Mouse (Mus musculus): ENCODE measurements around the gene Arpc3. TPM values are rescaled to one million over a fixed set of nuclear protein-coding genes. Genes with fewer than 3 reads are reported as not detected.

Arpc3 gene
- polyA plus RNA-seq, 1 experiment from 2014 or later, result 54.1 TPM

DNA sequence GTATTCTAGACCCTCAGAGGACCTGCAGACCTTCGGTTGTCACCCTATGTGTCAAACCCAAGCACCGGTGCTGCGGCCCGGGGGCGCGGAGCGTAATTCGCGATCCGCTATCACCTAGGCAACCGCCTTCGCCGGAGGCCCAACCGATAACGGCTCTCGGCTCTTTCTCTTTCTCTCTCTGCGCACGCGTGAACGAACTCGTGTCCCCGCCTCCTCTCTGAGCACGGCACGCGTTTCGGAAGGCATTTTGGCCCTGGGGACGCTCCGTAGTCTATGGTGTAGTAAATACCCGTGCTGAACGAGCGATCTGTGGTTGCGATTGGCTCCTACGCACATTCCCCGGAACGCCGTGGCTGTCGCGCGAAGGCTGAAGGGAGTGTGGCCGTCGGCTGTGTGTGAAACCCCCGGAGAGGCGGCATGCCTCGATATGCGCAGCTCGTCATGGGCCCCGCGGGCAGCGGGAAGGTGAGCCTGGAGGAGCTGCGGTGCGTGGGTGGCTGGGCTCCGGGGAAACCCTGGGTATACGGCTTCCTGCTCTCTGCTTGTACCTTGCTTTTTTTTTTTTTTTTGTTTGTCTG lies 19.4 kb upstream of the Arpc3 start, which contains the start of gene Fam216a:
TSS of gene Fam216a (minus strand) at position 173 of the 578 bp plus-strand sequence.
- H3K9ac ChIP-seq (replicated peaks; ENCODE audit: low read length), result peak within 1 kb of the TSS; percentile 80
- peak within 1 kb of the TSS; percentile 76 for H3K4me2 ChIP-seq (ENCODE audit: low read depth, low read length)
- H3K27ac ChIP-seq (replicated peaks; ENCODE audit: low read depth, low read length), result peak within 1 kb of the TSS; percentile 97
- H3K27me3 ChIP-seq (ENCODE audit: control insufficient read depth, insufficient read depth, low read length), result no peaks in the 10 kb centered on the region
- peak within 1 kb of the TSS; percentile 59 for H3K4me3 ChIP-seq (ENCODE audit: low read depth, low read length)
- WGBS, result under 1% methylated on average over 53 of the region's 53 CpGs
- peaks cover 3% of the 10 kb centered on the region for H3K36me3 ChIP-seq (replicated peaks; ENCODE audit: control insufficient read depth, insufficient read depth, low read depth, low read length)
- ATAC-seq (replicated peaks; ENCODE audit: insufficient number of reproducible peaks, low FRiP score, low TSS enrichment, low read depth), result peak; percentile 92
- peaks cover 2% of the 10 kb centered on the region; the same call in 1 of the 2 replicates for H3K4me1 ChIP-seq (ENCODE audit: control insufficient read depth, insufficient read depth, low read length)
- H3K9me3 ChIP-seq (replicated peaks; ENCODE audit: control insufficient read depth, low read length), result no peaks in the 10 kb centered on the region
- peak; percentile 100 for DNase-seq (ENCODE audit: low spot score)

DNA sequence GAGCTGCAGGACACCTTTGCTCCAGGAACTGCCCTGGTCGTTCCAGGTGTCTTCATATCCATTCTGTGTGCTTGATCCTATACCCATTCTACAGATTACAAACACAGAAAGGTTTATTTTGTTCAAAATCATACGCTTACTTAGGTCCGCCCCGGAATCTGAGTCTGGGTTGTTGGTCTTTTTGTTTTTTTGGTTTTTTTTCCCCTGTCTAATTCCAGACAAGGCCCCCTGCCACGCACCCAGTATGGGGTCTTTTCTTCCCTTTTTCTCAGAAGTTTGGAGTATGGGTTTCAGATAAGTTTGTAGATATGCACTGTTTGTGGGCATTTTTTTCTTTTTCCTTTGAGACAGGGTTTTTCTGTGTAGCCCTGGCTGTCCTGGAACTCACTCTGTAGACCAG lies 18.8 kb upstream of the Arpc3 start:
- Histone ChIP-seq H3K4me1 (ENCODE audit: control insufficient read depth, insufficient read depth, low read length) (peaks cover 2% of the 10 kb centered on the region; the same call in 1 of the 2 replicates), H3K4me2 (ENCODE audit: low read depth, low read length) (peak overlapping the region; percentile 67), H3K9ac (replicated peaks; ENCODE audit: low read length) (peak overlapping the region; percentile 75), H3K27ac (replicated peaks; ENCODE audit: low read depth, low read length) (no peak overlapping the region), H3K4me3 (ENCODE audit: low read depth, low read length) (peak overlapping the region; percentile 59), H3K27me3 (ENCODE audit: control insufficient read depth, insufficient read depth, low read length) (no peaks in the 10 kb centered on the region), H3K36me3 (replicated peaks; ENCODE audit: control insufficient read depth, insufficient read depth, low read depth, low read length) (no peaks in the 10 kb centered on the region; the same call in none of the 2 replicates), H3K9me3 (replicated peaks; ENCODE audit: control insufficient read depth, low read length) (no peaks in the 10 kb centered on the region)
- ATAC-seq (replicated peaks; ENCODE audit: insufficient number of reproducible peaks, low FRiP score, low TSS enrichment, low read depth) (no peak), DNase-seq (ENCODE audit: low spot score) (no peak)
- 6% methylated on average over 5 of the region's 5 CpGs for WGBS

DNA sequence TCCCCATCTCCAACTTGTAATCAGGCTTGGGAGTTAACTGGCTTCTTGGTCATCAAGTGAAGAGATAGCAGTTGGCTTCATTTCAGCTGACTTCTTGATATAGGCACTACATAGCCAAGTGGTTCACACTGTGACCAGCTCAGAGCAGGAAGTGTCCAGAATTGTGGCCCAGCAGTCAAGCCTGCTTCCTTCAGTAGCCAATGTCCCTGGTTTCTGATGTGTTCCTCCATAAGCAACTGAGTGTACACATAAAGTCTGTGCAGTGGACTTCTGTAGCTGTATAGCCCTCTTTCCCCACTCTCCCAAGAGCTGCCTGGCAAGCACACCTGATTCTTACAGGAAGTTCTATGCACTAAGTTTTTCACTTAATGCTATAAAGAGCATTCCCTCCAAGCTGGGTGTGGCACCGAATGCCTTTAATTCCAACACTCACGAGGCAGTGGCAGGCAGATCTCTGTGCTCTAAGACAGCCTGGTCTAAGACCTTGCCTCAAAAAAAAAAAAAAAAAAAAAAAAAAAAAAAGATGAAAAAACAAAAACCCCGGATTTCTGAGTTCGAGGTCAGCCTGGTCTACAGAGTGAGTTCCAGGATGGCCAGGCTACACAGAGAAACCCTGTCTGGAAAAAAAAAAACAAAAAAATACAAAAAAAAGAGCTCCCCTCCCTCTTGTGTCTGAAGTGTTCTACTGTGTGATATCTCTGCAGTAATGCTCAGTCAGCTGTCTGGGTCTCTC lies 14.4 kb upstream of the Arpc3 start:
- Histone ChIP-seq H3K27ac (replicated peaks; ENCODE audit: low read depth, low read length) (no peak overlapping the region), H3K36me3 (replicated peaks; ENCODE audit: control insufficient read depth, insufficient read depth, low read depth, low read length) (peaks cover 10% of the 10 kb centered on the region), H3K4me3 (ENCODE audit: low read depth, low read length) (no peak overlapping the region), H3K9ac (replicated peaks; ENCODE audit: low read length) (no peak overlapping the region), H3K4me2 (ENCODE audit: low read depth, low read length) (no peak overlapping the region), H3K4me1 (ENCODE audit: control insufficient read depth, insufficient read depth, low read length) (peaks cover 2% of the 10 kb centered on the region; the same call in 1 of the 2 replicates), H3K9me3 (replicated peaks; ENCODE audit: control insufficient read depth, low read length) (no peaks in the 10 kb centered on the region), H3K27me3 (ENCODE audit: control insufficient read depth, insufficient read depth, low read length) (no peaks in the 10 kb centered on the region)
- 87% methylated on average over 4 of the region's 4 CpGs for WGBS
- DNase-seq (ENCODE audit: low spot score), result no peak
- ATAC-seq (replicated peaks; ENCODE audit: insufficient number of reproducible peaks, low FRiP score, low TSS enrichment, low read depth), result no peak

DNA sequence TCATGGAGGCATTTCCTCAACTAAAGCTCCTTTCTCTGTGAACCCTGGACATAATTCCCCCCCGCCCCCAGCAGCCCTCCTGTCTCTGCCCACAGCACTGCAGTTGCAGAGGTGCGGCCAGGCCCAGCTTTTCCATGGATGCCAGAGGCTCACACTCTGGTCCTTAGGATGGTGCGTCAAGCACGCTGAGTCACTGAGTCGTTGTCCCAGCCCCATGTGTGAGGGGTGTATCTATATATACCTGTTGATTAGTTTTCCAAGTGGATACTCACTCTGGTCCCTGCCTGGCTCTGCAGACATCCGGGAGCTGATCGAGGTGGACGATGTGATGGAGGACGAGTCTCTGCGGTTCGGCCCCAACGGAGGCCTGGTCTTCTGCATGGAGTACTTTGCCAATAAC lies 13.5 kb upstream of the Arpc3 start:
- ATAC-seq (replicated peaks; ENCODE audit: insufficient number of reproducible peaks, low FRiP score, low TSS enrichment, low read depth), result no peak
- H3K4me1 ChIP-seq (ENCODE audit: control insufficient read depth, insufficient read depth, low read length), result peaks cover 2% of the 10 kb centered on the region; the same call in 1 of the 2 replicates
- no peak for DNase-seq (ENCODE audit: low spot score)
- peaks cover 10% of the 10 kb centered on the region for H3K36me3 ChIP-seq (replicated peaks; ENCODE audit: control insufficient read depth, insufficient read depth, low read depth, low read length)
- 87% methylated on average over 12 of the region's 12 CpGs for WGBS
- no peak overlapping the region for H3K4me2 ChIP-seq (ENCODE audit: low read depth, low read length)
- no peaks in the 10 kb centered on the region for H3K27me3 ChIP-seq (ENCODE audit: control insufficient read depth, insufficient read depth, low read length)
- no peak overlapping the region for H3K9ac ChIP-seq (replicated peaks; ENCODE audit: low read length)
- H3K27ac ChIP-seq (replicated peaks; ENCODE audit: low read depth, low read length), result no peak overlapping the region
- H3K9me3 ChIP-seq (replicated peaks; ENCODE audit: control insufficient read depth, low read length), result no peaks in the 10 kb centered on the region
- H3K4me3 ChIP-seq (ENCODE audit: low read depth, low read length), result no peak overlapping the region

DNA sequence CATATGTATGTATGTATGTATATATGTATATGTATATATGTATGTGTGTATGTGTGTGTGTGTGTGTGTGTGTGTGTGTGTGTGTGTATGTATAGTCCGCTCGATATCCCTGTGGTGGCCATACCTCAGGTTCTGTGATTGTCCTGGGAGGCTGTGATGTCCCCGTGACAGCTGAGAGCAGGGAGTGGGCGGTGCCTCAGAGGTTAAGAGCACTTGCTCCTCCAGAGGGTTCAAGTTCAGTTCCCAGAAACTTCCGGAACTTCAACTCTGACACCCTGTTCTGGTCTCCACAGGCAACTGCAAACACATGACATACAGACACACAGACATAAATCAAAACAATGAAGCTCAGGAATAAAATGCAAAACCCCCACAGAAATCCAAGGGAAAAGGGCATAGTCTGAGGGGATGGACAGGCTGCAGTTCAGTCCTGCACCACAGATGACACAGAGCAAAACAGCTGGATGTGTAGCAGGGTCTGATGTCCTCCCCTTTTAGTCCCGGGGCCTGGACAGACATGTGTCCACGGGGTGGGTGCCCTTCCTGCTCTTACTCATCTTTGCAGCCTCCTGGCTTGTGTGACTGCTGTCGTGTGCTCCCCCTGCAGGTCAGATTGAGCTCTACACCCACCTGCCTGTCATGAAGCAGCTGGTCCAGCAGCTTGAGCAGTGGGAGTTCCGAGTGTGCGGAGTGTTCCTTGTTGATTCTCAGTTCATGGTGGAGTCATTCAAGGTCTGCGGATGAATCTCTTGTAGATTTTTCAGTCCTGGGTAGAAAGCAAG lies 12.1 kb upstream of the Arpc3 start:
- no peak overlapping the region for H3K4me3 ChIP-seq (ENCODE audit: low read depth, low read length)
- DNase-seq (ENCODE audit: low spot score) (peak; percentile 82), ATAC-seq (replicated peaks; ENCODE audit: insufficient number of reproducible peaks, low FRiP score, low TSS enrichment, low read depth) (0 out of 2 replicates have a peak, but pooled peaks have one; percentile 52)
- no peaks in the 10 kb centered on the region for H3K27me3 ChIP-seq (ENCODE audit: control insufficient read depth, insufficient read depth, low read length)
- no peak overlapping the region for H3K9ac ChIP-seq (replicated peaks; ENCODE audit: low read length)
- H3K27ac ChIP-seq (replicated peaks; ENCODE audit: low read depth, low read length), result no peak overlapping the region
- H3K4me1 ChIP-seq (ENCODE audit: control insufficient read depth, insufficient read depth, low read length), result no peaks in the 10 kb centered on the region
- no peaks in the 10 kb centered on the region for H3K9me3 ChIP-seq (replicated peaks; ENCODE audit: control insufficient read depth, low read length)
- peaks cover 10% of the 10 kb centered on the region for H3K36me3 ChIP-seq (replicated peaks; ENCODE audit: control insufficient read depth, insufficient read depth, low read depth, low read length)
- H3K4me2 ChIP-seq (ENCODE audit: low read depth, low read length), result no peak overlapping the region
- WGBS, result 64% methylated on average over 11 of the region's 11 CpGs

DNA sequence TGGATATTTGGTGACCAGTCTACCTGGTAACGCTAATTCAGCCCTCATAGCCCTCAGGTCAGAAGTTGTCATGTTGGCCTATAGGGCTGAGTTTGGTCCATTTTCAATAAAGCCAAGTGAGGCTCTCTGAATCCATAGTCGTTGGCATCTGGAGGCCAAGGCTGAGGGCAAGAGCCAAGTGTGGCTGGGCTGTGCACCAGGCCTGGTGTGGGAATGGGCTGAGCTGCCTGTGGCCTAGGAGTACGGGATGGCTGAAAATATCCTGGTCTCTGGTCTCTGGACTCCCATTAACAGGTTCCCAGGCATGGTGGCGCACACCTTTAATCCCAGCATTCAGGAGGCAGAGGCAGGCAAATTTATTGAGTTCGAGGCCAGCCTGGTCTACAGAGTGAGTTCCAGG lies 1.7 kb upstream of the Arpc3 start:
- Histone ChIP-seq H3K9ac (replicated peaks; ENCODE audit: low read length) (no peak overlapping the region), H3K4me3 (ENCODE audit: low read depth, low read length) (no peak overlapping the region), H3K4me2 (ENCODE audit: low read depth, low read length) (no peak overlapping the region), H3K36me3 (replicated peaks; ENCODE audit: control insufficient read depth, insufficient read depth, low read depth, low read length) (no peaks in the 10 kb centered on the region), H3K9me3 (replicated peaks; ENCODE audit: control insufficient read depth, low read length) (no peaks in the 10 kb centered on the region), H3K4me1 (ENCODE audit: control insufficient read depth, insufficient read depth, low read length) (peaks cover 3% of the 10 kb centered on the region; the same call in 1 of the 2 replicates), H3K27me3 (ENCODE audit: control insufficient read depth, insufficient read depth, low read length) (no peaks in the 10 kb centered on the region), H3K27ac (replicated peaks; ENCODE audit: low read depth, low read length) (no peak overlapping the region)
- DNase-seq (ENCODE audit: low spot score) (no peak), ATAC-seq (replicated peaks; ENCODE audit: insufficient number of reproducible peaks, low FRiP score, low TSS enrichment, low read depth) (no peak)
- 91% methylated on average over 5 of the region's 5 CpGs for WGBS

DNA sequence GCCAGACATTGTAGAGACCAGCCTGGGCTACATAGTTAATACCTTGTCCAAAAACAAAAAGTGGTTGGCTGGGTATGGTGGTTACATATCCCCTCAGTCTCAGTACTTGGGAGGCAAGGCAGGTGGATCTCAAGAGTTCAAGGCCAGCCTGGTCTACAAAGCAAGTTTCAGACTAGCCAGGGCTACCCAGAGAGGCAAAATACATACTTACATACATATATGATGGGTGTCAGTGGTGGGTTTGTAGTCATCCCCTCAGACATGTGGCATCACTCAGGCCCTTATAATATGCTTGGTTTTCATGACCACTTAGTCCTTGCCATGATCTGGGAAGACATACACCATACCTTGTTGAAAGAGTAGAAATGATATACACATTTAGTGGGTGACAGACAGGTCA lies 1.0 kb upstream of the Arpc3 start:
- no peak overlapping the region for H3K4me2 ChIP-seq (ENCODE audit: low read depth, low read length)
- H3K4me3 ChIP-seq (ENCODE audit: low read depth, low read length), result no peak overlapping the region
- H3K27me3 ChIP-seq (ENCODE audit: control insufficient read depth, insufficient read depth, low read length), result no peaks in the 10 kb centered on the region
- no peaks in the 10 kb centered on the region for H3K9me3 ChIP-seq (replicated peaks; ENCODE audit: control insufficient read depth, low read length)
- no peak overlapping the region for H3K27ac ChIP-seq (replicated peaks; ENCODE audit: low read depth, low read length)
- H3K36me3 ChIP-seq (replicated peaks; ENCODE audit: control insufficient read depth, insufficient read depth, low read depth, low read length), result no peaks in the 10 kb centered on the region
- DNase-seq (ENCODE audit: low spot score) (no peak), ATAC-seq (replicated peaks; ENCODE audit: insufficient number of reproducible peaks, low FRiP score, low TSS enrichment, low read depth) (no peak; the same call in 1 of the 2 replicates)
- H3K9ac ChIP-seq (replicated peaks; ENCODE audit: low read length), result no peak overlapping the region
- peaks cover 3% of the 10 kb centered on the region; the same call in 1 of the 2 replicates for H3K4me1 ChIP-seq (ENCODE audit: control insufficient read depth, insufficient read depth, low read length)
